Mouse (Mus musculus): ENCODE results near the gene Zc3h15. TPM values are rescaled to one million over a fixed set of nuclear protein-coding genes. Genes with fewer than 3 reads are reported as not detected.

The Zc3h15 gene
- polyA plus RNA-seq, 1 experiment from 2014 or later, result 171 TPM

Other genes with a start within 250 kb of the Zc3h15 start
- 17.1 and 24.7 TPM in 2 replicates for gene Itgav, start 80.0 kb downstream of the Zc3h15 start, polyA plus RNA-seq (2015; fragmentation: Nextera tagmentation; extraction: Ambion mirVana)
- 77.1 and 80.4 TPM in 2 replicates for gene Fam171b, start 168.2 kb downstream of the Zc3h15 start, polyA plus RNA-seq (2015; fragmentation: Nextera tagmentation; extraction: Ambion mirVana)

Data from hindbrain, embryonic 16.5 days (tissue).